ENCODE assay signal across 8 mouse cellular contexts in genomic region chr5:121204132-121205089, GRCm38 (mm10). TPM values are rescaled to one million over a fixed set of nuclear protein-coding genes. Genes with fewer than 3 reads are reported as not detected.
DNase-seq lines count a peak whose midpoint lies in the region; ATAC-seq lines count a peak whose summit lies in the region.

Gene Rpl6, plus strand, starts transcription at chr5:121204481.

- H3K9ac ChIP-seq in hindbrain, embryonic 13.5 days, result peak within 1 kb of the TSS; percentile 100

- DNase-seq in R1 (ENCODE audit: low read depth, low spot score), result peak; percentile 95
- DNase-seq in cerebellum, postnatal 25 days, result peak; percentile 79 to 82
- peak; percentile 53 to 69 for DNase-seq in frontal cortex, postnatal 25 days (ENCODE audit: low spot score in 2 of 2)
- peak; percentile 75 to 77 for DNase-seq in layer of hippocampus, postnatal 36 days
- DNase-seq in lung, postnatal 25 days (ENCODE audit: low spot score), result peak; percentile 92
- DNase-seq in retina, embryonic 14.5 days (ENCODE audit: low spot score), result peak; percentile 88
- peak; percentile 69 to 76 for DNase-seq in thymus, postnatal 36 days

- ATAC-seq in hindbrain, embryonic 13.5 days (ENCODE audit: low FRiP score), result peak; percentile 84

- 1% methylated on average over 51 of the region's 52 CpGs for WGBS in hindbrain, embryonic 13.5 days

- peak within 1 kb of the TSS; percentile 77 for H3K4me2 ChIP-seq in hindbrain, embryonic 13.5 days

- H3K27me3 ChIP-seq in hindbrain, embryonic 13.5 days, result no peaks in the 10 kb centered on the region

- peak within 1 kb of the TSS; percentile 96 for H3K4me3 ChIP-seq in hindbrain, embryonic 13.5 days

- H3K4me1 ChIP-seq in hindbrain, embryonic 13.5 days (replicated peaks), result peaks cover 33% of the 10 kb centered on the region

- peak within 1 kb of the TSS; percentile 87 for H3K27ac ChIP-seq in hindbrain, embryonic 13.5 days

- H3K9me3 ChIP-seq in hindbrain, embryonic 13.5 days, result no peaks in the 10 kb centered on the region

- peaks cover 39% of the 10 kb centered on the region for H3K36me3 ChIP-seq in hindbrain, embryonic 13.5 days

RNA-seq across cellular contexts. Expression of gene Rpl6, which starts in this region (rescaled TPM):
- polyA plus RNA-seq in hindbrain, embryonic 13.5 days (2015; fragmentation: Nextera tagmentation; extraction: Ambion mirVana), result 427 and 429 TPM in 2 replicates
- total RNA-seq in layer of hippocampus, postnatal 36 days (2021), result 100 to 1,000 TPM; 453 to 485 TPM

Comparison
In these comparisons a context has a peak if more than half of its experiments do, and no peak if none do; other contexts are left out.
1. Peak in every context shown above with its lines: DNase-seq, ATAC-seq, H3K4me3 ChIP-seq and H3K27ac ChIP-seq.